Mouse (Mus musculus) thymus, postnatal 10 days (tissue): Measurements from ENCODE around the gene Zmat5.

Experiments used
- DNase-seq, 2 experiments: peaks; one replicate each; pipeline ENCODE4 v3.0.0; 2021; ENCODE audit warnings: low spot score in 2 of 2

Zmat5 gene

GRCm38 (mm10) chr11:4771756-4772155 is 67.3 kb downstream of the Zmat5 start:
- DNase-seq = no peak

GRCm38 (mm10) chr11:4772925-4773324 is 68.4 kb downstream of the Zmat5 start:
- DNase-seq = peak; percentile 9 to 75

GRCm38 (mm10) chr11:4780927-4781326 is 76.4 kb downstream of the Zmat5 start:
- no peak for DNase-seq

- no peak for DNase-seq
Measured at GRCm38 (mm10) chr11:4783116-4783515, 78.6 kb downstream of the Zmat5 start.

- DNase-seq = no peak
Measured at GRCm38 (mm10) chr11:4784629-4785142, 80.2 kb downstream of the Zmat5 start.
